Comparison of ENCODE assay signal across 8 mouse cellular contexts in genomic region chrX:43427961-43428365, GRCm38 (mm10). TPM values are rescaled to one million over a fixed set of nuclear protein-coding genes. Genes with fewer than 3 reads are reported as not detected.
DNase-seq lines count a peak whose midpoint lies in the region; ATAC-seq and TF ChIP-seq lines count a peak whose summit lies in the region.

No protein-coding gene starts in this region.

- H3K27ac ChIP-seq in heart, postnatal 0 days (ENCODE audit: low read depth) = no peak overlapping the region
- H3K27ac ChIP-seq in forebrain, embryonic 16.5 days (ENCODE audit: low read length) = no peak overlapping the region
- H3K27ac ChIP-seq in midbrain, embryonic 11.5 days (ENCODE audit: low read depth, low read length) = no peak overlapping the region

- 10% methylated on average over 12 of the region's 12 CpGs for WGBS in heart, postnatal 0 days
- WGBS in forebrain, embryonic 16.5 days = 13% methylated on average over 12 of the region's 12 CpGs
- 21% methylated on average over 12 of the region's 12 CpGs for WGBS in midbrain, embryonic 11.5 days

- peak overlapping the region; percentile 36 for H3K4me3 ChIP-seq in heart, postnatal 0 days (ENCODE audit: low read depth, low read length)
- peak overlapping the region; percentile 45 for H3K4me3 ChIP-seq in forebrain, embryonic 16.5 days (replicated peaks; ENCODE audit: low read length)
- peak overlapping the region; percentile 30 for H3K4me3 ChIP-seq in midbrain, embryonic 11.5 days (ENCODE audit: low read depth, low read length)

- H3K27me3 ChIP-seq in heart, postnatal 0 days (ENCODE audit: control insufficient read depth, insufficient read depth, low read length) = peaks cover 17% of the 10 kb centered on the region
- H3K27me3 ChIP-seq in forebrain, embryonic 16.5 days (replicated peaks; ENCODE audit: control insufficient read depth, insufficient read depth, low read length) = no peaks in the 10 kb centered on the region
- peaks cover 4% of the 10 kb centered on the region; the same call in 1 of the 2 replicates for H3K27me3 ChIP-seq in midbrain, embryonic 11.5 days (ENCODE audit: control insufficient read depth, insufficient read depth, low read length)

- no peak for TF ChIP-seq EP300 in heart, postnatal 0 days (IDR thresholded peaks at IDR 0.05; ENCODE audit: low read depth)

- H3K4me1 ChIP-seq in heart, postnatal 0 days (ENCODE audit: control insufficient read depth, insufficient read depth) = no peaks in the 10 kb centered on the region
- no peaks in the 10 kb centered on the region; the same call in 1 of the 2 replicates for H3K4me1 ChIP-seq in forebrain, embryonic 16.5 days (replicated peaks; ENCODE audit: control insufficient read depth, insufficient read depth, low read length)
- H3K4me1 ChIP-seq in midbrain, embryonic 11.5 days (ENCODE audit: control insufficient read depth, insufficient read depth, low read length) = no peaks in the 10 kb centered on the region

- no peak overlapping the region for H3K9ac ChIP-seq in heart, postnatal 0 days (replicated peaks; ENCODE audit: low read depth, low read length)
- peak overlapping the region; percentile 49 for H3K9ac ChIP-seq in forebrain, embryonic 16.5 days (replicated peaks; ENCODE audit: low read depth, low read length)
- H3K9ac ChIP-seq in midbrain, embryonic 11.5 days (ENCODE audit: low read length) = no peak overlapping the region

- H3K9me3 ChIP-seq in heart, postnatal 0 days (replicated peaks; ENCODE audit: control insufficient read depth, low read length) = no peaks in the 10 kb centered on the region
- H3K9me3 ChIP-seq in forebrain, embryonic 16.5 days (ENCODE audit: control insufficient read depth, low read length) = no peaks in the 10 kb centered on the region
- no peaks in the 10 kb centered on the region for H3K9me3 ChIP-seq in midbrain, embryonic 11.5 days (ENCODE audit: control insufficient read depth, low read length)

- H3K4me2 ChIP-seq in heart, postnatal 0 days (ENCODE audit: low read depth, low read length) = 0 out of 2 replicates have a peak overlapping the region, but pooled peaks have one; percentile 23
- peak overlapping the region; percentile 65 for H3K4me2 ChIP-seq in forebrain, embryonic 16.5 days (ENCODE audit: low read length)
- peak overlapping the region; percentile 62 for H3K4me2 ChIP-seq in midbrain, embryonic 11.5 days

- no peaks in the 10 kb centered on the region for H3K36me3 ChIP-seq in heart, postnatal 0 days (replicated peaks; ENCODE audit: control insufficient read depth, insufficient read depth, low read length)
- H3K36me3 ChIP-seq in forebrain, embryonic 16.5 days (ENCODE audit: control insufficient read depth, insufficient read depth) = no peaks in the 10 kb centered on the region
- no peaks in the 10 kb centered on the region for H3K36me3 ChIP-seq in midbrain, embryonic 11.5 days (ENCODE audit: control insufficient read depth, insufficient read depth, low read length)

- ATAC-seq in heart, postnatal 0 days (ENCODE audit: insufficient read depth, low read depth) = no peak
- ATAC-seq in forebrain, embryonic 16.5 days = no peak
- peak; percentile 3; the same call in 1 of the 2 replicates for ATAC-seq in midbrain, embryonic 11.5 days (ENCODE audit: low FRiP score)
- no peak for ATAC-seq in inflammation-experienced regulatory T-cells, adult 6 months

- DNase-seq in heart, postnatal 0 days (ENCODE audit: low spot score) = no peak
- no peak for DNase-seq in heart, adult 18-20 months
- peak; percentile 44 for DNase-seq in cerebellum, adult 11 months
- no peak for DNase-seq in midbrain, embryonic 11.5 days (ENCODE audit: low spot score, missing footprints)
- DNase-seq in ovary, adult 18-20 months (ENCODE audit: low spot score) = no peak
- DNase-seq in kidney, adult 18-20 months = no peak

- TF ChIP-seq CTCF in heart, postnatal 0 days (IDR thresholded peaks at IDR 0.05; ENCODE audit: low read depth) = no peak

RNA-seq across cellular contexts. Expression of gene Tenm1, which starts 1.0 kb away (rescaled TPM):
- not detected in 2 replicates for total RNA-seq in heart, postnatal 0 days (2014; rRNA removed; ENCODE audit: low replicate concordance)
- polyA plus RNA-seq in heart, postnatal 0 days (2015; fragmentation: Nextera tagmentation; extraction: Ambion mirVana) = not detected in 2 replicates
- under 1 TPM; 0.05 to 0.15 TPM for total RNA-seq in heart, adult 18-20 months (2021)
- 17.6 and 28.5 TPM in 2 replicates for polyA plus RNA-seq in forebrain, embryonic 16.5 days (2015; fragmentation: Nextera tagmentation; extraction: Ambion mirVana)
- 2.7 and 2.8 TPM in 2 replicates for polyA plus RNA-seq in midbrain, embryonic 11.5 days (2014; fragmentation: Nextera tagmentation; extraction: Ambion mirVana)
- polyA plus RNA-seq in inflammation-experienced regulatory T-cells, adult 6 months (2017; shearing (Covaris generic)) = under 1 TPM; 0.05 to 0.15 (median 0.12) TPM
